Mouse (Mus musculus): ENCODE measurements at regions not wholly inside any gene's neighbourhood (a gene's known extent, or its start where the extent isn't known, plus 50 kb on each side); places are given as distances from the start of the nearest gene placed in this dataset.

- Histone ChIP-seq H3K9me3 (no peaks in the 10 kb centered on the region), H3K4me3 (peak overlapping the region; percentile 20; the same call in 1 of the 2 replicates), H3K9ac (no peak overlapping the region), H3K27ac (peak overlapping the region; percentile 19; the same call in 1 of the 2 replicates), H3K36me3 (no peaks in the 10 kb centered on the region), H3K4me2 (peak overlapping the region; percentile 31), H3K4me1 (peaks cover 15% of the 10 kb centered on the region), H3K27me3 (no peaks in the 10 kb centered on the region)
- no peak for ATAC-seq (ENCODE audit: insufficient number of reproducible peaks, low FRiP score, low TSS enrichment, low read depth)
- 13% methylated on average over 17 of the region's 17 CpGs for WGBS
Measured at GRCm38 (mm10) chr12:33592938-33593337, 163.5 kb downstream of the Twistnb start.

- ATAC-seq (ENCODE audit: insufficient number of reproducible peaks, low FRiP score, low TSS enrichment, low read depth): no peak
- Histone ChIP-seq H3K4me1 (peaks cover 15% of the 10 kb centered on the region), H3K27me3 (no peaks in the 10 kb centered on the region), H3K4me3 (no peak overlapping the region), H3K27ac (no peak overlapping the region), H3K9ac (no peak overlapping the region), H3K9me3 (no peaks in the 10 kb centered on the region), H3K36me3 (no peaks in the 10 kb centered on the region), H3K4me2 (no peak overlapping the region)
- 23% methylated on average over 4 of the region's 4 CpGs for WGBS
Measured at GRCm38 (mm10) chr12:33593685-33594084, 164.2 kb downstream of the Twistnb start.

- Histone ChIP-seq H3K36me3 (no peaks in the 10 kb centered on the region), H3K4me3 (no peak overlapping the region), H3K27ac (no peak overlapping the region), H3K4me2 (no peak overlapping the region), H3K27me3 (no peaks in the 10 kb centered on the region), H3K4me1 (peaks cover 10% of the 10 kb centered on the region; the same call in 1 of the 2 replicates), H3K9me3 (no peaks in the 10 kb centered on the region), H3K9ac (no peak overlapping the region)
- 66% methylated on average over 4 of the region's 4 CpGs for WGBS
- no peak for ATAC-seq (ENCODE audit: insufficient number of reproducible peaks, low FRiP score, low TSS enrichment, low read depth)
Measured at GRCm38 (mm10) chr12:33605393-33605792, 176.0 kb downstream of the Twistnb start.

GRCm38 (mm10) chr12:33607811-33608602 is 178.6 kb downstream of the Twistnb start:
- ATAC-seq (ENCODE audit: insufficient number of reproducible peaks, low FRiP score, low TSS enrichment, low read depth): no peak
- Histone ChIP-seq H3K4me2 (no peak overlapping the region), H3K4me1 (peaks cover 10% of the 10 kb centered on the region; the same call in 1 of the 2 replicates), H3K4me3 (no peak overlapping the region), H3K9ac (no peak overlapping the region), H3K36me3 (no peaks in the 10 kb centered on the region), H3K27me3 (no peaks in the 10 kb centered on the region), H3K9me3 (no peaks in the 10 kb centered on the region), H3K27ac (peak overlapping the region; percentile 62)
- 33% methylated on average over 7 of the region's 7 CpGs for WGBS

- no peaks in the 10 kb centered on the region for H3K27me3 ChIP-seq
- H3K9me3 ChIP-seq: no peaks in the 10 kb centered on the region
- no peak overlapping the region for H3K9ac ChIP-seq
- 68% methylated on average over 3 of the region's 3 CpGs for WGBS
- H3K4me2 ChIP-seq: no peak overlapping the region
- H3K4me3 ChIP-seq: no peak overlapping the region
- H3K36me3 ChIP-seq: no peaks in the 10 kb centered on the region
- no peak for ATAC-seq (ENCODE audit: insufficient number of reproducible peaks, low FRiP score, low TSS enrichment, low read depth)
- H3K4me1 ChIP-seq: peaks cover 10% of the 10 kb centered on the region; the same call in 1 of the 2 replicates
- no peak overlapping the region for H3K27ac ChIP-seq
Measured at GRCm38 (mm10) chr12:33612378-33612777, 182.9 kb downstream of the Twistnb start.

- no peak overlapping the region for H3K27ac ChIP-seq
- no peaks in the 10 kb centered on the region for H3K4me1 ChIP-seq
- no peaks in the 10 kb centered on the region for H3K27me3 ChIP-seq
- no peak overlapping the region for H3K9ac ChIP-seq
- WGBS: 31% methylated on average over 4 of the region's 4 CpGs
- no peaks in the 10 kb centered on the region for H3K9me3 ChIP-seq
- H3K4me2 ChIP-seq: no peak overlapping the region
- H3K36me3 ChIP-seq: no peaks in the 10 kb centered on the region
- H3K4me3 ChIP-seq: no peak overlapping the region
- ATAC-seq (ENCODE audit: insufficient number of reproducible peaks, low FRiP score, low TSS enrichment, low read depth): no peak
Measured at GRCm38 (mm10) chr12:33620391-33620790, 191.0 kb downstream of the Twistnb start.

- WGBS: 39% methylated on average over 4 of the region's 4 CpGs
Measured at GRCm38 (mm10) chr12:33626092-33626882, 196.9 kb downstream of the Twistnb start.

GRCm38 (mm10) chr12:33652597-33652996 is 223.2 kb downstream of the Twistnb start:
- Histone ChIP-seq H3K27me3 (no peaks in the 10 kb centered on the region), H3K4me3 (no peak overlapping the region), H3K9ac (no peak overlapping the region), H3K4me1 (no peaks in the 10 kb centered on the region), H3K27ac (no peak overlapping the region), H3K9me3 (no peaks in the 10 kb centered on the region), H3K4me2 (no peak overlapping the region), H3K36me3 (no peaks in the 10 kb centered on the region)
- ATAC-seq (ENCODE audit: insufficient number of reproducible peaks, low FRiP score, low TSS enrichment, low read depth): no peak
- WGBS: 55% methylated on average over 1 of the region's 1 CpGs

More at GRCm38 (mm10) chr12:33626092-33626882, 196.9 kb downstream of the Twistnb start:
- H3K27ac ChIP-seq: 0 out of 2 replicates have a peak overlapping the region, but pooled peaks have one; percentile 47
- no peak for ATAC-seq (ENCODE audit: insufficient number of reproducible peaks, low FRiP score, low TSS enrichment, low read depth)
- H3K4me3 ChIP-seq: no peak overlapping the region
- H3K27me3 ChIP-seq: no peaks in the 10 kb centered on the region
- H3K9me3 ChIP-seq: no peaks in the 10 kb centered on the region
- no peaks in the 10 kb centered on the region for H3K36me3 ChIP-seq
- H3K4me2 ChIP-seq: no peak overlapping the region
- H3K4me1 ChIP-seq: no peaks in the 10 kb centered on the region
- no peak overlapping the region for H3K9ac ChIP-seq

GRCm38 (mm10) chr12:33675508-33675907 is 246.1 kb downstream of the Twistnb start:
- Histone ChIP-seq H3K4me1 (no peaks in the 10 kb centered on the region), H3K36me3 (no peaks in the 10 kb centered on the region), H3K9me3 (no peaks in the 10 kb centered on the region), H3K27me3 (no peaks in the 10 kb centered on the region), H3K9ac (no peak overlapping the region), H3K27ac (no peak overlapping the region), H3K4me3 (no peak overlapping the region), H3K4me2 (no peak overlapping the region)
- 60% methylated on average over 6 of the region's 6 CpGs for WGBS
- ATAC-seq (ENCODE audit: insufficient number of reproducible peaks, low FRiP score, low TSS enrichment, low read depth): no peak

GRCm38 (mm10) chr12:33692870-33693269 is 235.4 kb upstream of the Ferd3l start:
- Histone ChIP-seq H3K36me3 (no peaks in the 10 kb centered on the region), H3K9ac (no peak overlapping the region), H3K9me3 (no peaks in the 10 kb centered on the region), H3K27me3 (no peaks in the 10 kb centered on the region), H3K4me1 (no peaks in the 10 kb centered on the region), H3K27ac (no peak overlapping the region), H3K4me2 (no peak overlapping the region), H3K4me3 (no peak overlapping the region)
- ATAC-seq (ENCODE audit: insufficient number of reproducible peaks, low FRiP score, low TSS enrichment, low read depth): no peak
- WGBS: 77% methylated on average over 3 of the region's 3 CpGs

GRCm38 (mm10) chr12:33714392-33714791 is 213.8 kb upstream of the Ferd3l start:
- Histone ChIP-seq H3K4me1 (peaks cover 12% of the 10 kb centered on the region), H3K27ac (no peak overlapping the region), H3K4me3 (no peak overlapping the region), H3K4me2 (no peak overlapping the region), H3K9ac (no peak overlapping the region), H3K9me3 (no peaks in the 10 kb centered on the region), H3K36me3 (no peaks in the 10 kb centered on the region), H3K27me3 (no peaks in the 10 kb centered on the region)
- ATAC-seq (ENCODE audit: insufficient number of reproducible peaks, low FRiP score, low TSS enrichment, low read depth): no peak
- WGBS: 69% methylated on average over 3 of the region's 3 CpGs

GRCm38 (mm10) chr12:33715997-33716396 is 212.2 kb upstream of the Ferd3l start:
- WGBS: 83% methylated on average over 2 of the region's 2 CpGs
- no peak overlapping the region for H3K27ac ChIP-seq
- H3K4me2 ChIP-seq: no peak overlapping the region
- no peaks in the 10 kb centered on the region for H3K36me3 ChIP-seq
- H3K27me3 ChIP-seq: no peaks in the 10 kb centered on the region
- no peaks in the 10 kb centered on the region for H3K9me3 ChIP-seq
- no peak overlapping the region for H3K9ac ChIP-seq
- H3K4me3 ChIP-seq: no peak overlapping the region
- H3K4me1 ChIP-seq: peaks cover 12% of the 10 kb centered on the region
- no peak for ATAC-seq (ENCODE audit: insufficient number of reproducible peaks, low FRiP score, low TSS enrichment, low read depth)

Data from limb, embryonic 15.5 days (tissue).